Mouse (Mus musculus) heart, embryonic 12.5 days (tissue): ENCODE measurements at regions not wholly inside any gene's neighbourhood (a gene's known extent, or its start where the extent isn't known, plus 50 kb on each side); places are given as distances from the start of the nearest gene placed in this dataset. TPM values are rescaled to one million over a fixed set of nuclear protein-coding genes. Genes with fewer than 3 reads are reported as not detected.

Experiments
- ATAC-seq: fragments of 200-750 bp; cut with Nextera tagmentation; 2 replicates; pipeline ENCODE4 v1.8.0; 2017; ENCODE audit warnings: moderate TSS enrichment, moderate library complexity; ENCODE audit not compliant: insufficient number of reproducible peaks, low FRiP score
- H3K27ac ChIP-seq: fragments of 300-500 bp; sonication (generic); 2 replicates; pipeline ENCODE4 v1.5.1; 2016; ENCODE audit warnings: mild to moderate bottlenecking, moderate library complexity; ENCODE audit not compliant: poor library complexity, severe bottlenecking
- H3K27me3 ChIP-seq: fragments of 300-500 bp; sonication (generic); replicated peaks from 2 replicates; pipeline ENCODE4 v1.6.1; 2016; ENCODE audit warnings: mild to moderate bottlenecking, moderate library complexity
- H3K36me3 ChIP-seq: fragments of 300-500 bp; sonication (generic); 2 replicates; pipeline ENCODE4 v1.6.1; 2016; ENCODE audit warnings: mild to moderate bottlenecking, moderate library complexity
- H3K4me1 ChIP-seq: fragments of 300-500 bp; sonication (generic); replicated peaks from 2 replicates; pipeline ENCODE4 v1.6.1; 2016; ENCODE audit warnings: mild to moderate bottlenecking
- H3K4me2 ChIP-seq: fragments of 300-500 bp; sonication (generic); 2 replicates; pipeline ENCODE4 v1.6.1; 2016; ENCODE audit warnings: mild to moderate bottlenecking, moderate library complexity
- H3K4me3 ChIP-seq: fragments of 300-500 bp; sonication (generic); 2 replicates; pipeline ENCODE4 v1.5.1; 2016; ENCODE audit warnings: mild to moderate bottlenecking
- H3K9ac ChIP-seq: fragments of 300-500 bp; sonication (generic); 2 replicates; pipeline ENCODE4 v1.6.1; 2016; ENCODE audit warnings: mild to moderate bottlenecking, moderate library complexity
- H3K9me3 ChIP-seq: fragments of 300-500 bp; sonication (generic); replicated peaks from 2 replicates; pipeline ENCODE4 v1.6.1; 2016; ENCODE audit warnings: mild to moderate bottlenecking, moderate library complexity
- WGBS: fragments of 180-500 bp; shearing (Covaris S2); methylation state at CpG from one replicate; pipeline ENCODE4 v1.1.7; 2016; 5-methylcytosine and 5-hydroxymethylcytosine counted together
- microRNA-seq: library from miRNA; unstranded; fragments of <30 nt; microRNA quantifications from one replicate; pipeline ENCODE4, GENCODE M21; 2017

DNA sequence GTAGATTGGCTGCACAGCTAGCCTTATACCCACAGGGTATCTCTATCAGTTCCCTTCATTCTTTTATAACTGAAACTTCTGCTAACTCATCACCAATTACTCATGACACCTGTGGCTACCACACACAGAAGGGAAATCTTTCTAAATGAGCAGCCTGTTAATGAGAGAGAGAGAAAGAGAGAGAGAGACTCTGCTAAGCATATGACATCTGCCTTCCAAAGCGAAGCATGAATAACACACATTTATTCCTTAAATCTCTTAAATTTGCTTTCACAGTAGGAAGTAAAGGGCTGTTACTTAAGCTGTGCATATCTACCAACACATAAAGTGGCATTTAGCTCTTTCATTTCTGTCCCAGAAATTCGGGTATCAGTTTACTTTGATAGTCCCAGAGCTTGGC lies 317.7 kb downstream of the Sox2 start:
- Histone ChIP-seq H3K4me2 (no peak overlapping the region), H3K4me3 (no peak overlapping the region), H3K36me3 (no peaks in the 10 kb centered on the region), H3K9ac (no peak overlapping the region), H3K9me3 (no peaks in the 10 kb centered on the region), H3K27ac (no peak overlapping the region), H3K4me1 (no peaks in the 10 kb centered on the region), H3K27me3 (peaks cover 24% of the 10 kb centered on the region)
- no peak for ATAC-seq
- WGBS, result 72% methylated on average over 2 of the region's 2 CpGs

DNA sequence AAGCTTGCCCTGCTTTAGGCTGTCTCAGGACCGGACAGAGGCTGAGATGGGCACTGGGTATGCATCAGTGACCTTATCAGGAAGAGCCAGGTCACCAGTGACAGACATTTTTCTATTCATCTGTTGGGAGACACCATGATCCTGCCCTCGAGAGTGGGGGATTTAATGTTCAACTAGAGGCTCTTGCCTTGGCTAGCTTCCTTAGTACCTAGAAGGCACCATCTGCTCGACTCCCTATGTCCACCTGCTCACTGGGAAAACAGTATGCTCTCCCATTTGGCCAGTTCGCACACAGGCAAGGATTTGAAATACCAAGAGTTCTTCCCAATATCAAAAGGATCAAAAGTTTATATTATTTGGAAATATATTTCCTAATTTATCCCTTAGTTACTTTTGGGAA lies 321.3 kb downstream of the Sox2 start:
- 71% methylated on average over 4 of the region's 4 CpGs for WGBS
- Histone ChIP-seq H3K4me2 (no peak overlapping the region), H3K9me3 (no peaks in the 10 kb centered on the region), H3K36me3 (no peaks in the 10 kb centered on the region), H3K4me1 (no peaks in the 10 kb centered on the region), H3K27ac (no peak overlapping the region), H3K4me3 (no peak overlapping the region), H3K27me3 (0 out of 2 replicates have a peak, but pooled peaks cover 7% of the 10 kb centered on the region), H3K9ac (no peak overlapping the region)
- no peak for ATAC-seq

DNA sequence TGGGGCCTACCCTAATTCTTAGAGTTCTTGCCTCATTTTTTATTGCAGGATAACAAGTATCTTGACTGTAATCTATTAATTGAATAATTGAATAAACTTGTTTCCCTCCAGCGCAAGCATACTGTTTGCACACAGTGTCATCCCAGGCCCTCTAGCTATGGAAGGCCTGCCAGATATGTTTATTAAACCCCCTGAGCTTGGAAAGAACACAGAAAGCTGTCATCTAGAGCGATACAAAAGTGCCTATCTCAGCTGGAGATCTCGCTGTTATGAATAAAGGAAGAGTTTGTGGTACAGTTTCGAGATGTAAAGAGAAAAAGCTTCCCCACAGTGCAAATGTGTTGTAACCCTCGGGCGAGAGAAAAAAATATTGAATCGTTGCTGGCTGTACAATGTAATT lies 324.2 kb downstream of the Sox2 start:
- Histone ChIP-seq H3K9me3 (no peaks in the 10 kb centered on the region), H3K27me3 (0 out of 2 replicates have a peak, but pooled peaks cover 7% of the 10 kb centered on the region), H3K4me2 (no peak overlapping the region), H3K4me3 (no peak overlapping the region), H3K4me1 (no peaks in the 10 kb centered on the region), H3K9ac (no peak overlapping the region), H3K27ac (no peak overlapping the region), H3K36me3 (no peaks in the 10 kb centered on the region)
- no peak for ATAC-seq
- 81% methylated on average over 7 of the region's 7 CpGs for WGBS

Small RNA genes lying in the stretch of these regions (microRNA-seq; reads per million reads assigned to microRNA genes)
- not detected for gene Mir6378
